Comparison of ENCODE assay signal across 22 mouse cellular contexts in the genomic region with DNA sequence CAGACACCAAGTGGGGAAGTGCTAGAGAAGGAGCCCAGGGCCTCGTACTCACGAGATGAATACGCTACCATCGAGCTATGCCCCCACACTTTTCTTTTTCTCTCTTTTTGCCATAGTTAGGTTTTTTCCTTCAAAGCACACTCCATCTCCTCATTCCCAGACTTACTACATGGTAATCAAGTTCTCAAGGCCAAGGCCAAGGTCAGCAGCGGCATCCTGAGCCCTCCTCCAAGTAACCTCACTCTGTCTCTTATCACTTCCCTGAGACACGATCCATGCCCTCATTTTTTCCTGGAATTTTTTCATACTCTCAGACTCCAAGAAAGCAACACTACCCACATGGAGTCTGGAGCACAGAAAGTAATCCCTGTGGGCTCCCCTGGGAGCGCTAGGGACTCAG. TPM values are rescaled to one million over a fixed set of nuclear protein-coding genes. Genes with fewer than 3 reads are reported as not detected.
DNase-seq lines count a peak whose midpoint lies in the region; TF ChIP-seq lines count a peak whose summit lies in the region.
"Had no signal": no experiment of that assay in that cellular context is flagged by ENCODE, and none has a peak within 500 bp of the region (broad histone marks: within the 10 kb centered on the region; RNA-seq: fewer than 3 reads in every experiment).

No protein-coding gene starts in this region.

- no peak for TF ChIP-seq POLR2A in kidney, adult 2 months (IDR thresholded peaks at IDR 0.05; ENCODE audit: low read depth, low read length)

- WGBS in kidney, adult 2 months = 89% methylated on average over 7 of the region's 7 CpGs

- H3K27me3 ChIP-seq in kidney, adult 2 months (replicated peaks; ENCODE audit: control insufficient read depth, insufficient read depth, low read length) = no peaks in the 10 kb centered on the region
- H3K27me3 ChIP-seq: embryonic facial prominence, embryonic 13.5 days; forebrain, embryonic 12.5 days; forebrain, embryonic 15.5 days; hindbrain, embryonic 13.5 days had no signal

- no peaks in the 10 kb centered on the region for H3K4me1 ChIP-seq in kidney, adult 2 months (ENCODE audit: control insufficient read depth, insufficient read depth, low read length)
- H3K4me1 ChIP-seq: embryonic facial prominence, embryonic 13.5 days; forebrain, embryonic 12.5 days; forebrain, embryonic 15.5 days; hindbrain, embryonic 10.5 days; hindbrain, embryonic 13.5 days had no signal

- H3K27ac ChIP-seq in kidney, adult 2 months (ENCODE audit: insufficient read depth, low read depth, low read length) = no peak overlapping the region
- H3K27ac ChIP-seq: embryonic facial prominence, embryonic 10.5 days; embryonic facial prominence, embryonic 13.5 days; forebrain, embryonic 12.5 days; forebrain, embryonic 15.5 days; hindbrain, embryonic 10.5 days; hindbrain, embryonic 13.5 days had no signal

- H3K4me3 ChIP-seq in kidney, adult 2 months (ENCODE audit: insufficient read depth, low read depth, low read length) = no peak overlapping the region
- H3K4me3 ChIP-seq: embryonic facial prominence, embryonic 10.5 days; embryonic facial prominence, embryonic 13.5 days; erythroblast, embryonic 14.5 days; forebrain, embryonic 12.5 days; forebrain, embryonic 15.5 days; hindbrain, embryonic 10.5 days; hindbrain, embryonic 13.5 days had no signal

- intact Hi-C loops in heart, postnatal 25 days (cut with DNase I) = no loop called here

- DNase-seq in adrenal gland, adult (ENCODE audit: inconsistent age in 2 of 2, low spot score in 1 of 2) = peak; percentile 36 to 63
- DNase-seq in adrenal gland, postnatal 25 days = no peak
- DNase-seq in heart, adult 11 months = peak; percentile 76
- no peak for DNase-seq in heart, postnatal 25 days (ENCODE audit: low spot score)
- DNase-seq in ovary, postnatal 36 days (ENCODE audit: low spot score) = peak; percentile 66
- DNase-seq in ovary, postnatal 14 days (ENCODE audit: low spot score) = no peak
- no peak for DNase-seq in kidney, adult 2 months
- DNase-seq: cerebellum, adult 11-12 months; cerebellum, adult 8-10 months; cerebellum, postnatal 10 days; cerebellum, postnatal 36 days; embryo, embryonic 11 days; gastrocnemius, postnatal 10 days; gastrocnemius, postnatal 36 days; heart, postnatal 36 days had no signal

- no peak for TF ChIP-seq CTCF in kidney, adult 2 months (conservative IDR thresholded peaks at IDR 0.05; ENCODE audit: insufficient read depth, insufficient read length, low read depth, low read length)

- no peaks in the 10 kb centered on the region for H3K36me3 ChIP-seq in kidney, adult 2 months (ENCODE audit: control insufficient read depth, insufficient read depth, low read length)
- H3K36me3 ChIP-seq: embryonic facial prominence, embryonic 10.5 days; embryonic facial prominence, embryonic 13.5 days; forebrain, embryonic 12.5 days; forebrain, embryonic 15.5 days; hindbrain, embryonic 10.5 days had no signal

RNA-seq across cellular contexts. Expression of a gene that starts 28.0 kb away (rescaled TPM):
- total RNA-seq in adrenal gland, postnatal 25 days (2021) = 49.6 and 55.3 TPM in 2 replicates
- 10 to 100 TPM; 19.6 to 20.4 TPM for total RNA-seq in heart, postnatal 25 days (2021)
- polyA plus RNA-seq in kidney, adult 2 months (2012; rRNA removed) = 97.8 and 102 TPM in 2 replicates

RNA-seq across cellular contexts. Expression of a gene that starts 43.1 kb away (rescaled TPM):
- 5.9 and 7.8 TPM in 2 replicates for total RNA-seq in adrenal gland, postnatal 25 days (2021)
- 1 to 10 TPM; 1.5 to 2.1 TPM for total RNA-seq in heart, postnatal 25 days (2021)
- 2.0 and 2.4 TPM in 2 replicates for polyA plus RNA-seq in kidney, adult 2 months (2012; rRNA removed)

Comparison
In these comparisons a context has a peak if more than half of its experiments do, and no peak if none do; other contexts are left out.
1. DNase-seq: peak in adrenal gland, adult (2 of 2), heart, adult 11 months (single experiment) and ovary, postnatal 36 days (single experiment); none in adrenal gland, postnatal 25 days (single experiment), heart, postnatal 25 days (single experiment), ovary, postnatal 14 days (single experiment) and kidney, adult 2 months (single experiment).